8 mouse cellular contexts compared by ENCODE assay signal in genomic region chr2:130840846-130841245, GRCm38 (mm10).
A peak's percentile ranks its signal among the peaks of the same experiment; 100 is the strongest.
DNase-seq lines count a peak whose midpoint lies in the region; ATAC-seq and TF ChIP-seq lines count a peak whose summit lies in the region.

No protein-coding gene starts in this region.

- peak overlapping the region; percentile 93 for H3K27ac ChIP-seq in heart, adult 2 months
- H3K27ac ChIP-seq in limb, embryonic 11.5 days (replicated peaks; ENCODE audit: low read depth, low read length), result no peak overlapping the region; the same call in 1 of the 2 replicates
- peak overlapping the region; percentile 99 for H3K27ac ChIP-seq in midbrain, embryonic 14.5 days (replicated peaks; ENCODE audit: low read depth, low read length)
- H3K27ac ChIP-seq in testis, adult 2 months (ENCODE audit: control insufficient read depth, insufficient read depth, low read depth, low read length), result no peak overlapping the region

- intact Hi-C loops in heart, adult 2 months (cut with DNase I), result loop anchor here (1.0 kb wide), 1 partner anchor 65 kb away; the partner anchor contains the start of genes 4930402H24Rik and Atrn

- no peaks in the 10 kb centered on the region for H3K27me3 ChIP-seq in heart, adult 2 months (ENCODE audit: control insufficient read depth, insufficient read depth, low read length)
- H3K27me3 ChIP-seq in limb, embryonic 11.5 days (ENCODE audit: control insufficient read depth, insufficient read depth, low read length), result no peaks in the 10 kb centered on the region
- H3K27me3 ChIP-seq in midbrain, embryonic 14.5 days (ENCODE audit: control insufficient read depth, insufficient read depth, low read length), result no peaks in the 10 kb centered on the region
- H3K27me3 ChIP-seq in testis, adult 2 months (ENCODE audit: control insufficient read depth, insufficient read depth, low read length), result no peaks in the 10 kb centered on the region

- 41% methylated on average over 4 of the region's 4 CpGs for WGBS in heart, adult 2 months
- 2% methylated on average over 4 of the region's 4 CpGs for WGBS in limb, embryonic 11.5 days
- WGBS in midbrain, embryonic 14.5 days, result 3% methylated on average over 4 of the region's 4 CpGs

- peak; percentile 41; the same call in 1 of the 2 replicates for ATAC-seq in limb, embryonic 11.5 days (ENCODE audit: insufficient number of reproducible peaks, low FRiP score, low TSS enrichment, low read depth)
- peak; percentile 85 for ATAC-seq in midbrain, embryonic 14.5 days (ENCODE audit: low FRiP score, low TSS enrichment)

- no peak overlapping the region for H3K9ac ChIP-seq in heart, adult 2 months (ENCODE audit: low read depth, low read length)
- H3K9ac ChIP-seq in limb, embryonic 11.5 days (ENCODE audit: low read length), result no peak overlapping the region
- H3K9ac ChIP-seq in midbrain, embryonic 14.5 days (replicated peaks; ENCODE audit: low read length), result peak overlapping the region; percentile 93

- H3K4me2 ChIP-seq in limb, embryonic 11.5 days (ENCODE audit: low read depth, severe bottlenecking), result peak overlapping the region; percentile 93
- H3K4me2 ChIP-seq in midbrain, embryonic 14.5 days (ENCODE audit: low read length), result peak overlapping the region; percentile 71

- peaks cover 4% of the 10 kb centered on the region for H3K4me1 ChIP-seq in heart, adult 2 months (ENCODE audit: control insufficient read depth, insufficient read depth, low read length)
- H3K4me1 ChIP-seq in limb, embryonic 11.5 days (ENCODE audit: control insufficient read depth, insufficient read depth, low read length), result peaks cover 4% of the 10 kb centered on the region; the same call in 1 of the 2 replicates
- H3K4me1 ChIP-seq in midbrain, embryonic 14.5 days (ENCODE audit: control insufficient read depth, insufficient read depth, low read length), result peaks cover 15% of the 10 kb centered on the region
- peaks cover 3% of the 10 kb centered on the region for H3K4me1 ChIP-seq in testis, adult 2 months (ENCODE audit: control insufficient read depth, insufficient read depth, low read length)

- TF ChIP-seq CTCF in heart, adult 2 months (IDR thresholded peaks at IDR 0.05), result no peak
- no peak for TF ChIP-seq CTCF in testis, adult 2 months (IDR thresholded peaks at IDR 0.05; ENCODE audit: control insufficient read depth, insufficient read depth, insufficient replicate concordance, low read depth, low read length)

- no peak for TF ChIP-seq EP300 in heart, adult 2 months (IDR thresholded peaks at IDR 0.05; ENCODE audit: insufficient read depth, low read depth, low read length)

- DNase-seq in ZHBTc4 (ENCODE audit: low read depth, low spot score), result peak; percentile 14
- DNase-seq in cerebellum, postnatal 4 days (ENCODE audit: low spot score in 2 of 2), result peak; percentile 52 to 83
- peak in 1 of 2 experiments; percentile 33 for DNase-seq in heart, adult 2 months
- DNase-seq in kidney, adult 9 months, result peak; percentile 90
- DNase-seq in limb, embryonic 11.5 days (ENCODE audit: low spot score), result peak; percentile 69
- peak; percentile 94 for DNase-seq in midbrain, embryonic 14.5 days
- no peak for DNase-seq in gastrocnemius, postnatal 25 days

- H3K79me2 ChIP-seq in heart, adult 2 months (replicated peaks; ENCODE audit: control insufficient read depth, insufficient read depth, low read length), result peaks cover 4% of the 10 kb centered on the region; the same call in 1 of the 2 replicates

- H3K4me3 ChIP-seq in heart, adult 2 months, result no peak overlapping the region
- H3K4me3 ChIP-seq in limb, embryonic 11.5 days (ENCODE audit: low read depth, low read length), result peak overlapping the region; percentile 91
- H3K4me3 ChIP-seq in midbrain, embryonic 14.5 days (replicated peaks; ENCODE audit: low read depth, low read length), result peak overlapping the region; percentile 97
- H3K4me3 ChIP-seq in testis, adult 2 months (ENCODE audit: control insufficient read depth, low read depth, low read length), result peak overlapping the region; percentile 64

- no peaks in the 10 kb centered on the region for H3K9me3 ChIP-seq in limb, embryonic 11.5 days (ENCODE audit: control insufficient read depth, low read length)
- no peaks in the 10 kb centered on the region for H3K9me3 ChIP-seq in midbrain, embryonic 14.5 days (ENCODE audit: control insufficient read depth, low read length)

- peaks cover 13% of the 10 kb centered on the region for H3K36me3 ChIP-seq in heart, adult 2 months (ENCODE audit: control insufficient read depth, insufficient read depth, low read length)
- H3K36me3 ChIP-seq in limb, embryonic 11.5 days (ENCODE audit: control insufficient read depth, insufficient read depth, low read length), result no peaks in the 10 kb centered on the region
- no peaks in the 10 kb centered on the region for H3K36me3 ChIP-seq in midbrain, embryonic 14.5 days (ENCODE audit: control insufficient read depth, insufficient read depth, low read length)
- H3K36me3 ChIP-seq in testis, adult 2 months (ENCODE audit: control insufficient read depth, insufficient read depth, low read length), result no peaks in the 10 kb centered on the region

- TF ChIP-seq POLR2A in heart, adult 2 months (IDR thresholded peaks at IDR 0.05; ENCODE audit: insufficient read depth, low read depth, low read length), result no peak
- TF ChIP-seq POLR2A in testis, adult 2 months (IDR thresholded peaks at IDR 0.05; ENCODE audit: control insufficient read depth, low read depth, low read length), result no peak

Comparison
In these comparisons a context has a peak if more than half of its experiments do, and no peak if none do; other contexts are left out.
1. H3K27ac ChIP-seq: peak in heart, adult 2 months (single experiment) and midbrain, embryonic 14.5 days (single experiment); none in limb, embryonic 11.5 days (single experiment) and testis, adult 2 months (single experiment).